Mouse (Mus musculus) ovary, adult 18-20 months (tissue): Measurements from ENCODE around the gene Ppp2ca.
"Not testable (repeated sequence)": the region's sequence is repeated elsewhere in the genome, so short reads cannot be mapped to it uniquely, and the experiment has no call there.

Experiments used
- DNase-seq: peaks from one replicate; pipeline ENCODE4 v3.0.0; 2022; ENCODE audit warnings: low spot score, mixed read lengths

The Ppp2ca gene

DNA sequence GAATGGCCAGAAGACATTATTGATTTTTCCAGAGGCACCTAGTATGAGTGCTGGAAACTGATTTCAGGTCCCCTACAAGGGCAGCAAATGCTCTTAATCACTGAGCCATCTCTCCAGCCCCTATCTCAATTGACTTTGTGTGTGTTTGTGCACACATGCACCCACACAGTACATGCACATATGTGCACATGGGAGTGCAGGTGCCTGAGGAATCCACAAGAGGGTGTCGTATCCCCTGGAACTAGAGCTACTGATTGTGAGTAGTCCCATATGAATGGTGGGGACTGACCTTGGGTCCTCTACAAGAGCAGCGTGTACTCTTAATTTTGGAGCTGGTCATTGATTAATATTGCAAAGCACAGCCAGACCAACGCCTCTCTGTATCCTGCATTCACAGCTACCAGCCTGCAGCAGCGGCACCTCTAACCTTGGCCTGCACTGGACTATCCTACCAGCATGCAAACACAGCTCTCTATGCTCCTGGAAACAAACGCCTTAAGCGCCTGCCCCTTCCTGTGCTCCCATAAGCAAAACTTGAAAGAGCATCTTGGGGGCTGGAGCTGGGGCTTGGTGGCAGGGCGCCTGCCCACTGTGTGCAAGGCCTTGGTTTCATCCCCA is 32.1 kb downstream of the Ppp2ca start:
- DNase-seq = no peak

DNA sequence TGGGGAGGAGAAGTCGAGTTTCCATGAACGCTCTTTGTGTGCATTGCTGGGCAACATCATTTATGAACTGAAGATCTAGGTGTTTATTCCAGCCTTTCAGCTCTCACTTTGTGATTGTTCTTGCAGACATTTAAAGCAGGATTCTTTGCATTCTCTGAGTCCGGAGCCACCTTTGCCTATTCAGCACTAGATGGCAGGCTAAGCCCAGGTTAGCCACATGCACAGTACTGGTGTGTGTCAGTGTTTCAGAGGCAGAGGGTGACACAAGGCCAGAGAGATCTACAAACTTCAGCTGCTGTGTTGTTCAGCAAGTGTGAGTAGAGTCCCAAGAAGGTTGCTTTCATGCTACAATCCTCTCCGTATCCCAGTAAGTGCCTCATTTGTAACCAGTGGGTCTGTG is 45.2 kb downstream of the Ppp2ca start:
- DNase-seq = not testable (repeated sequence)

DNA sequence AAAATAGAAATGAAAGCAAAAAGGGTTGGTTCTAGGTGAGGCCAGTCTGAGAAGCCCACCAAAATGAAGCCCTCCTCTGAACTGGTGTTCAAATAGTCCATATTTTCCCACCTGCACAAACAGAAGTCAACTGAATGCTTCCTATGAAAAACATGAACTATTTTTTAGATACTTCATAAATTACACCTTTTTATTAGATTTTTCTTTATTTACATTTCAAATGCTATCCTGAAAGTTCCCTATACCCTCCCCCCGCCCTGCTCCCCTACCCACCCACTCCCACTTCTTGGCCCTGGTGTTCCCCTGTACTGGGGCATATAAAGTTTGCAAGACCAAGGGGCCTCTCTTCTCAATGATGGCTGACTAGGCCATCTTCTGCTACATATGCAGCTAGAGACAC is 46.9 kb downstream of the Ppp2ca start, which contains the start of gene Olfr1373:
Olfr1373 (minus strand) TSS at position 101 of the 400 bp plus-strand sequence.
- not testable (repeated sequence) for DNase-seq

DNA sequence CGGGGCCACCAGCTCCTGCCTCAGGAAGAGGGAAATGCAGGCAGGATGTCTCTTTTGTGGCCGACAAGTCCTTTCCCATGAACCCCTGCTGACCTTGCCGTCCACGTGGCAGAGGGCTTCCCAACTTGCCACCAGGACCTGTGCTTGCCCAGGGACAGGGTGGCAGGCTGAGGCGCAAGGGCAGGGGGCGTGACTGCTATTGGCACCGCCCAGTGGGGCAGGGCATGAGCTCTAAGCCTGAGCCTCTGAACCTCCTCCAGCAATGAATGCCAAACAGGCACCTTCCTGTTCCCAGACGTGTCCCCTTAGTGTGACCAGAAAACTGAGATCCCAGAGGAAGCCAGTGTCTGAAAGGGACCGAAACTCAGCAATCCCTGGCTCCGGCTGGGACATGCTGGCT is 65.4 kb downstream of the Ppp2ca start:
- peak; percentile 9 for DNase-seq

DNA sequence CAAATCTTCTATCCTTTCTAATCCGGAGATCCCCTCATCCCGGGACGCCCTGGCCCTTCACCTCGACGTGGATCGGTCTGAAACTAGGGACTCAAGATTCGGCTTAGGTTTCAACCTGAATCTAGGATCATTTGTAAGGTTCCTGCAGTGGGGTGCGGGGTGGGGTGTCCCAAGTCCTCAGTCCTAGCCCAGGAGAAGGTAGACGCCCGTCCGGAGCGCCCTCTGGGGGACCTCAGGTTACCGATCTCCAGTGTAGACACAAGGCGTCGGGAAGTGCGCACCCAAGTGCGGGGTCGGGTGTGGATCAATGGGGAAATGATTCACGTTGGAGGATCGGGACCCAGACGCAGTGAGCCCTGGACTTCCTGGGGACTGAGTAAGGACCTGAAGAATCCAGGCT is 68.6 kb downstream of the Ppp2ca start:
- no peak for DNase-seq

DNA sequence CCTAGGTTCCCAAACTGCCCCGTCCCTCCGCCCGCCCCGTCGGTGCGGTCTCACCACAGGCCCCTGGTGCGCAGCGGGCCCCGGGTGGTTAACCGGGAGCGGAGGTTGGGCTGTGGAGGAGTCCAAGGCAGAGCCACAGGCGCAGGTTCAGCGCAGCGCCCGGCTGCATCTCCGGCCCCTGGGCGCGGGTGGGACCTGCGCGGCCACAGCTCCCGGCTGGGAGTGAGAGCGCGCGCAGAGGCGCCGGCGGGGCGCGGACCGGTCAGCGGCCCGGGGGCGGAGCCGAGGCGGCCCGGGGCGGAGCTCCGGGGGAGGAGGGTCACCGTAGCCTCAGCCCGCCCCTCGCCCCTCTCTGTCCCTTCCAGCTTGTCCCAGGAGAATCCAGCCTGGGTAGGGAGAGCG is 69.4 kb downstream of the Ppp2ca start:
- not testable (repeated sequence) for DNase-seq

DNA sequence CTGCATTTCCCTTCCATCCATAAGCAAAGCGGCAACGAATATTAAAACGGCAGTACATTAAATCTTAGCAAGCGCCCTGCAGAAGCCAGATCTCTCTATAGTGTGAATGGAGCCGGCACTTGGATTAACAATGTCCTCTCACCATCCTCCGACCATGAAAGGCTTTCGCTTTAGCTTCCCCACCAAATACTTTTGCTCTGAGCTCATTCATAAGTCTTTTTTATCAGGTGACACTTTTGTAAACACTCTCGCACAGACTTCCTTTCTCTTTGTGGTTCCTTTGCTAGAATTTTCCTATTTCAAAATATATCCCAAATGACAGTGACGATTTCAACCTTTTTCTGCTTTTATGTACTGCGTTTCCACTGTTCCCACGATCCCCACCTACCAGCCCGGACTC is 70.0 kb downstream of the Ppp2ca start:
- DNase-seq = no peak
